Mouse (Mus musculus) liver, postnatal 0 days (tissue): Measurements from ENCODE around the gene Vps37d. TPM values are rescaled to one million over a fixed set of nuclear protein-coding genes. Genes with fewer than 3 reads are reported as not detected.
"Not testable (repeated sequence)": the region's sequence is repeated elsewhere in the genome, so short reads cannot be mapped to it uniquely, and the experiment has no call there.

Experiments
- ATAC-seq: fragments of 200-750 bp; cut with Nextera tagmentation; 2 replicates; pipeline ENCODE4 v1.8.0; 2017; ENCODE audit warnings: mild to moderate bottlenecking, moderate library complexity
- DNase-seq: peaks from one replicate; pipeline ENCODE4 v3.0.0-alpha.2; 2016
- H3K27ac ChIP-seq: fragments of 300-500 bp; sonication (generic); 2 replicates; pipeline ENCODE4 v1.5.1; 2014; ENCODE audit warnings: antibody characterized with exemption, moderate library complexity, mild to moderate bottlenecking, low read depth
- H3K27me3 ChIP-seq: fragments of 300-500 bp; sonication (generic); 2 replicates; pipeline ENCODE4 v1.6.1; 2014; ENCODE audit warnings: low read length, control low read depth, mixed read lengths; ENCODE audit not compliant: insufficient read depth
- H3K36me3 ChIP-seq: fragments of 300-500 bp; sonication (generic); replicated peaks from 2 replicates; pipeline ENCODE4 v1.6.1; 2014; ENCODE audit warnings: mild to moderate bottlenecking, control low read depth, low read length, moderate library complexity, mixed read lengths; ENCODE audit not compliant: insufficient read depth
- H3K4me1 ChIP-seq: fragments of 300-500 bp; sonication (generic); 2 replicates; pipeline ENCODE4 v1.6.1; 2014; ENCODE audit warnings: antibody characterized with exemption, mild to moderate bottlenecking, control low read depth; ENCODE audit not compliant: insufficient read depth
- H3K4me2 ChIP-seq: fragments of 300-500 bp; sonication (generic); 2 replicates; pipeline ENCODE4 v1.6.1; 2014; ENCODE audit warnings: low read depth, mild to moderate bottlenecking, low read length, moderate library complexity, mixed read lengths
- H3K4me3 ChIP-seq: fragments of 300-500 bp; sonication (generic); 2 replicates; pipeline ENCODE4 v1.5.1; 2014; ENCODE audit warnings: low read depth, low read length
- H3K9ac ChIP-seq: fragments of 300-500 bp; sonication (generic); replicated peaks from 2 replicates; pipeline ENCODE4 v1.6.1; 2014; ENCODE audit warnings: mild to moderate bottlenecking, moderate library complexity
- H3K9me3 ChIP-seq: fragments of 300-500 bp; sonication (generic); 2 replicates; pipeline ENCODE4 v1.6.1; 2016; ENCODE audit warnings: mild to moderate bottlenecking, control low read depth, low read length, mixed read lengths
- CTCF ChIP-seq: sonication (generic); IDR thresholded peaks from 2 replicates; pipeline ENCODE4 v1.5.1; 2016; ENCODE audit warnings: antibody characterized with exemption, low read depth
- EP300 ChIP-seq: IDR thresholded peaks from 2 replicates; pipeline ENCODE4 v1.6.1; 2016; ENCODE audit warnings: antibody characterized with exemption, low read depth, mild to moderate bottlenecking
- WGBS: fragments of 180-500 bp; shearing (Covaris S2); extraction: QIAGEN DNeasy Blood & Tissue Kit; methylation state at CpG from one replicate; pipeline ENCODE4 v1.1.7; 2014; ENCODE audit not compliant: insufficient replicate concordance; 5-methylcytosine and 5-hydroxymethylcytosine counted together
- polyA plus RNA-seq: library from polyadenylated mRNA; unstranded; fragments of >200 nt; fragmentation: Nextera tagmentation; extraction: Ambion mirVana; gene quantifications from 2 replicates; pipeline ENCODE4 v1.2.1, GENCODE M21; 2015

Gene Vps37d
- polyA plus RNA-seq, 1 experiment from 2014 or later = 0.80 TPM

DNA sequence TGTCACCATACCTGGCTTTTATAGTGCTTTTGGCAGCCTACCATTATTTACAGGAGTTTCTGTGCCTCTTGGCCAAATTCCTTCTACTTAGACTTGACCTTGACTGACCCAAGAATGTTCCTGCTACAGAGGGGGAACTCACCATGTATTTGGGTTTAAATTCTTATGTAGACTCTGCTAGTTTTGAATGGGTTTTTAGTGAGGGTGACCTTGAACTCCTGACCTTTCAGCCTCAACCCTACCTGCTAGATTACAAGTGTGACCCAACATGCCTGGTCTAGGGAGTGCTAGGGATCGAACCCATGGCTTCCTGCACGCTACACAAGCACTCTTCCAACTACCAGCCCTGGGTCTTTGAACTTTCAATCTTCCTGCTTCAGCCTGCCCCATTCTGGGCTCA, 6.0 kb downstream of the Vps37d start:
- 0 out of 2 replicates have a peak, but pooled peaks cover 2% of the 10 kb centered on the region for H3K9me3 ChIP-seq
- ATAC-seq = no peak
- TF ChIP-seq EP300 (no peak), CTCF (no peak)
- H3K36me3 ChIP-seq = no peaks in the 10 kb centered on the region
- H3K9ac ChIP-seq = no peak overlapping the region
- no peak overlapping the region for H3K27ac ChIP-seq
- DNase-seq = no peak
- 79% methylated on average over 2 of the region's 2 CpGs for WGBS
- no peaks in the 10 kb centered on the region for H3K27me3 ChIP-seq
- no peak overlapping the region for H3K4me2 ChIP-seq
- no peaks in the 10 kb centered on the region for H3K4me1 ChIP-seq
- no peak overlapping the region for H3K4me3 ChIP-seq

DNA sequence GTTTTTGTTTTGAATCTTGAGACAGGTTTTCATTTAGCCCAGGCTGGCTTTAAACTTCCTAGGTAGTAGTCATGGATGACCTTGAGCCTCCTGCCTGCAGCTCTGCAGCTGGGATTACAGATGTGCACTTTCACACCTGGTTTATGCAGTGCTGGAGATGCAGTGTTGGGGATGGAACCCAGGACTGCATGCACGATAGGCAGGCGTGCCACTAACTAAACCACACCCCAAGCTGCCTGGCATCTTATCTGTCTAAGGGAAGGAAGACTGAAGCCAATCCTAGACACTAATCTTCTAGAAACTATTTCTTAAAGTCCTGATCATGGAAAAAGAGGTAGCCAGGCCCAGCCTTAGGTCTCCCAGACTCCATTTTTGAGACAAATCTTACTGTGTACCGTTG, 7.6 kb downstream of the Vps37d start:
- Histone ChIP-seq H3K4me2 (no peak overlapping the region), H3K4me1 (peaks cover 2% of the 10 kb centered on the region; the same call in 1 of the 2 replicates), H3K9me3 (0 out of 2 replicates have a peak, but pooled peaks cover 2% of the 10 kb centered on the region), H3K27ac (no peak overlapping the region), H3K36me3 (peaks cover 5% of the 10 kb centered on the region; the same call in 1 of the 2 replicates), H3K4me3 (no peak overlapping the region), H3K27me3 (no peaks in the 10 kb centered on the region), H3K9ac (no peak overlapping the region)
- 58% methylated on average over 3 of the region's 3 CpGs for WGBS
- no peak for TF ChIP-seq EP300
- TF ChIP-seq CTCF = no peak
- DNase-seq (no peak), ATAC-seq (no peak)

DNA sequence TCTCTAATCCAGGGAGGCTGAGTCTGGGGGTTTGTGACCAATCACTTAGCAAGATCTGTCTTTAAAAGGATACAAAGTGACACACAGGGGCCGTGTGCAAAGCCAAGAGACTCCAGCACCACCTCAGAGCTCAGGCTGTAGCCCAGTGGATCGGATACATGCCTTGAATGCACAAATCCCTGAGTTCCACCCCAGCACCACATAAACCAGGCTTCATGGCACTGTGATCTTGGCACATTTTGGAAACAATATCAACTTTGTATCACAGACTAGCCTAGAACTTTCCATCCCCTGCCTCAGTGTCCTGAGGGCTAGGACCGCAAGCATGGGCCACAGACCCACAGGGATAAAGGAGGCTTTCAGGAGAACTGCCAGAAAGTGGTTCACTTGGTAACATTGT, 12.1 kb downstream of the Vps37d start:
- TF ChIP-seq CTCF (no peak), EP300 (no peak)
- Histone ChIP-seq H3K4me1 (peaks cover 10% of the 10 kb centered on the region), H3K9me3 (0 out of 2 replicates have a peak, but pooled peaks cover 2% of the 10 kb centered on the region), H3K27me3 (no peaks in the 10 kb centered on the region), H3K4me2 (peak overlapping the region; percentile 98), H3K4me3 (no peak overlapping the region), H3K9ac (no peak overlapping the region), H3K36me3 (peaks cover 6% of the 10 kb centered on the region), H3K27ac (no peak overlapping the region)
- 86% methylated on average over 3 of the region's 3 CpGs for WGBS
- ATAC-seq (no peak), DNase-seq (no peak)

DNA sequence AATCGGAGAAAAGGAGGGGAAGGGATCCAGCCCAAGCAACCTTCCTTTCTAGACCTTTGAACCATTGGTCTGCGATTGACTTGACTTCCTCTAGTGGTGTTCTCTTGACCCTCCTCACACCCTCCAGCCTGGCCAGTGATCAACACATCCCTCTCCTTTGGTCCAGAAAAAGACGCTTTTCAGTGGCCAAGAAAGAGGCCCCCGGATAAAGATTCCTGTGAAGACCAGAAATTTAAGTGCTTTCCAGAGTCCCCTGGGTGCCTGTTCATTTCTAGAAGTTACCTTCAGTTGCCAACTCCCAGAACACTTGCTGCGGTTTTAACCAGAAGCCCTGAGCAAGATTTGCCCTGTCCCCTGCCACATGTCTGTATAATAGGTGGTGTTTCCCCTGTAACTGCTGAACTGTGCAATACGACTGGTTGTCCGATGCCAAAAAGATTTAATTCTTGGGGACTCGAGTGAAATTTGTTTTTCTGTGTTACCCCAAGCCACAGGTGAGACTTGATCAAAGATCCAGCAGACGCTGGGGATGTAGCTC, 13.1 kb downstream of the Vps37d start, which contains the start of gene Bud23:
Gene Bud23 (minus strand): TSS at position 51 of the 538 bp plus-strand sequence.
- not testable (repeated sequence) for H3K4me1 ChIP-seq, DNase-seq, H3K27me3 ChIP-seq, H3K9me3 ChIP-seq, ATAC-seq
- peak within 1 kb of the TSS; percentile 98 for H3K4me2 ChIP-seq
- H3K4me3 ChIP-seq = peak within 1 kb of the TSS; percentile 87
- peaks cover 16% of the 10 kb centered on the region for H3K36me3 ChIP-seq
- peak within 1 kb of the TSS; percentile 74 for H3K27ac ChIP-seq
- H3K9ac ChIP-seq = peak within 1 kb of the TSS; percentile 91
- WGBS = 66% methylated on average over 8 of the region's 9 CpGs

DNA sequence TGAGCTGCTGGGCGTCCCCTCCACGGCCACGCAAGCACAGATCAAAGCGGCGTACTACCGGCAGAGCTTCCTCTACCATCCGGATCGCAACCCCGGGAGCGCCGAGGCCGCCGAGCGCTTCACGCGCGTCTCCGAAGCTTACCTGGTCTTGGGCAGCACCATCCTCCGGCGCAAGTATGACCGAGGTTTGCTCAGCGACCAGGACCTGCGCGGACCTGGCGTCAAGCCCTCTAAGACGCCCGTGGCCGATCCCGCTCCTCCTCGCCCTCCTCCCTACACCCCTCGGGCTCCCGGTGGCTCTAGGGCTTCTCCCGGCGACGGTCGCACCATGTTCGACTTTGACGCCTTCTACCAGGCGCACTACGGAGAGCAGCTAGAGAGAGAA, 13.7 kb downstream of the Vps37d start:
- ATAC-seq (peak; percentile 54), DNase-seq (no peak)
- Histone ChIP-seq H3K4me2 (peak overlapping the region; percentile 98), H3K9ac (peak overlapping the region; percentile 91), H3K4me1 (peaks cover 10% of the 10 kb centered on the region), H3K36me3 (peaks cover 20% of the 10 kb centered on the region), H3K9me3 (0 out of 2 replicates have a peak, but pooled peaks cover 2% of the 10 kb centered on the region), H3K4me3 (peak overlapping the region; percentile 87), H3K27me3 (no peaks in the 10 kb centered on the region), H3K27ac (peak overlapping the region; percentile 74)
- WGBS = under 1% methylated on average over 39 of the region's 40 CpGs
- TF ChIP-seq CTCF (no peak), EP300 (no peak)

DNA sequence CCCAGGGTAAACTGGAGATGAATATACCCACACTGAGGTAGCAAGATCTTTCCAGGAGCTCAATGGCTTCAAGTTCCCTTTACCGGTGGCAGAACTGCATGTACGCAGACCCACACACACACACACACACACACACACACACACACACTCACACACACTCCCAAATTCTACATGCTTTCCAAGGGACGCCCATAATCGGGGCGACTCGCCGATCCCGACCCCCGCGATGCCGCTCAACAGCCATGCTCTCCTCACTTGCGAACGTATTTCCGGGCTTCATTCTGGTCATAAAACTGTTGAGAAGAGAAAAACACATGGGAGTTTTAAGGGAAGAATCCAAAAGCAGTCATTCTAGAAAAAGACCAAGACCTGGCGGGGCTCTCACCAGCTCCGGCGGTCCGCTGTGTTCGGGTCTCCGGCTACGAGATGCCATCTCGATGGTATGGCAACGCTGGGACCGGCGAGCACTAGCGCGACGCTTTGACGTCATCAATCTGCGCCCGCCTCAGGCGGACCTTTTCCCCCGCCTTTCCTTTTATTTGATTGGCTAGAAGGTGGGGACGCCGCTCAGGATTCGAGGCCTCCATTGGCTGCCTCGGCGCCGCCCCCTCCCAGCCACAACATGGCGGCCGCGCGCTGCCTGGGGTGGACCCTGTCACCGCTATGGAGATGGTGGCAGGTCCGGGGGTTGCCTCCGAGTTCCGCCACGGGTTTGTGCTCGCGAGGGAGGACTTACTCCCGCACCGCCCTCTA, 14.3 kb downstream of the Vps37d start, which contains the start of gene Dnajc30:
Gene Dnajc30 (plus strand): TSS at position 574 of the 753 bp plus-strand sequence.
- Histone ChIP-seq H3K36me3 (peaks cover 26% of the 10 kb centered on the region), H3K27me3 (no peaks in the 10 kb centered on the region), H3K27ac (peak within 1 kb of the TSS; percentile 74), H3K9ac (peak within 1 kb of the TSS; percentile 91), H3K4me3 (peak within 1 kb of the TSS; percentile 87), H3K4me1 (peaks cover 10% of the 10 kb centered on the region), H3K9me3 (0 out of 2 replicates have a peak, but pooled peaks cover 2% of the 10 kb centered on the region), H3K4me2 (peak within 1 kb of the TSS; percentile 98)
- WGBS = 2% methylated on average over 52 of the region's 52 CpGs
- peak; percentile 98 for DNase-seq
- TF ChIP-seq EP300 (peak; percentile 76), CTCF (0 out of 2 replicates have a peak, but pooled peaks have one; percentile 6)
- peak; percentile 99 for ATAC-seq
